Mouse (Mus musculus): ENCODE measurements around the gene Mphosph6. TPM values are rescaled to one million over a fixed set of nuclear protein-coding genes. Genes with fewer than 3 reads are reported as not detected.

Mphosph6 gene
- polyA plus RNA-seq, 1 experiment, result 10.2 TPM

DNA sequence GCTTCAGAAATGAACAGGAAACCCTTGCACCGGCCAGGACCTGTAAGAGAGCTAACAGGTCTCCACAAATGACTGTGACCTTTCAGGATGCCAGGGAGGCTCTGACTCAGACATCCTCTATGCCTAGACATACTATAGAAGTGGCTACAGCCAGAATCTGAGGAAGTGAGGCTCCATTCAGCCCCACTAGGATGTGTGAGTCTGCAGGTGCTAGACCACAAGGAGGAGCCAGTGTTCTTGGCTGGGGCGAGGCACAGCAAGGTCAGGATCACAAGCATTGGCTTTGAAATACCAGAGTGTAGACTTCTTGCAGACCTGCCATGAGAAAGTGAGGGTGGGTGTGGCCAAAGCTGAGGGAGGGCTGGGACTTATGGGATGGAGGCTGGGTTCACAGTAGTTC lies 29.1 kb downstream of the Mphosph6 start:
- Histone ChIP-seq H3K4me3 (replicated peaks; ENCODE audit: extremely low read depth, low read depth, low read length) (no peak overlapping the region), H3K4me1 (ENCODE audit: control insufficient read depth, insufficient read depth, low read length) (no peaks in the 10 kb centered on the region)
- WGBS, result 43% methylated on average over 2 of the region's 2 CpGs
- TF ChIP-seq POLR2A (IDR thresholded peaks at IDR 0.05; ENCODE audit: borderline replicate concordance, extremely low read depth, low read depth, low read length) (no peak), CTCF (IDR thresholded peaks at IDR 0.05; ENCODE audit: insufficient read depth, low read length) (peak; percentile 26; the same call in 1 of the 2 replicates)
- DNase-seq, result no peak

- Histone ChIP-seq H3K4me3 (replicated peaks; ENCODE audit: extremely low read depth, low read depth, low read length) (no peak overlapping the region), H3K4me1 (ENCODE audit: control insufficient read depth, insufficient read depth, low read length) (no peaks in the 10 kb centered on the region)
- DNase-seq, result peak; percentile 20
- WGBS, result 67% methylated on average over 2 of the region's 2 CpGs
- TF ChIP-seq CTCF (IDR thresholded peaks at IDR 0.05; ENCODE audit: insufficient read depth, low read length) (peak; percentile 65), POLR2A (IDR thresholded peaks at IDR 0.05; ENCODE audit: borderline replicate concordance, extremely low read depth, low read depth, low read length) (no peak)
Observed at GRCm38 (mm10) chr8:117772126-117772525, 29.6 kb downstream of the Mphosph6 start.

DNA sequence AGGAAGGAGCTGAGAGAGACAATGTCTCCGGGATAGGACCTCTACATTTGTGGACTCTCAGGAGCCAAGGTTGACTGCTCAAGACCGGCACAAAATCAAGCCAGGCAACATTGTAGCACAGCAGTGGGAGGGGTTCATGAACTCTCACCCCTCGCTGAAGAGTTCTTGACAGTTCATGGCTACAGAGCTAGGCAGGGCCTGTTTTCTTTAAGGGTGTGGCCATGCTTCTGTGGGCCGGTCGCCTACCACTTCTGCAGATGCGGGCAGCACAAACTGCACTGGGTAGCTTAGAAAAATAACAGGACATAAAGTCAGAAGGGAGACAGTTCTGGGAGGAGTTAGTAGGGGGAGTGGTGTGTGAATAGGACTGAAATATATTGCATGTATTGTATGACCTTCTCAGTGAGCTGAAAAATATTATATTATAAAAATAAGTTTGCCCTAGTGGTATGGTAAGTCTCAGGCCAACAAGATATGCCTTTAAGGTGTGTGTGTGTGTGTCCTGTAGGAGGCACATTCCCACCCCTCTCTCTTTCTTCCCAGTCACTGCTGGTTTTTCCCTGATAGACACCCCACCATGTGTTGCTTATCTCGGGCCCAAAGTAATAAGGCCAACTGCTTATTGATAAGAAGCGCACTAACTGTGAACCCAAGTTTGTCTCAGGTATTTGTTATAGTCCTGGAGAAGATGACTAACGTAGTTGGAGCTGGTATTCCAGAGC lies 30.5 kb downstream of the Mphosph6 start:
- DNase-seq, result no peak
- 63% methylated on average over 9 of the region's 9 CpGs for WGBS

GRCm38 (mm10) chr8:117768971-117769370 lies 32.8 kb downstream of the Mphosph6 start:
- no peak for DNase-seq
- no peak for TF ChIP-seq CTCF (IDR thresholded peaks at IDR 0.05; ENCODE audit: insufficient read depth, low read length)
- TF ChIP-seq POLR2A (IDR thresholded peaks at IDR 0.05; ENCODE audit: borderline replicate concordance, extremely low read depth, low read depth, low read length), result no peak
- WGBS, result 70% methylated on average over 7 of the region's 7 CpGs

More for the DNA sequence above, 30.5 kb downstream of the Mphosph6 start:
- no peaks in the 10 kb centered on the region for H3K4me1 ChIP-seq (ENCODE audit: control insufficient read depth, insufficient read depth, low read length)
- TF ChIP-seq POLR2A (IDR thresholded peaks at IDR 0.05; ENCODE audit: borderline replicate concordance, extremely low read depth, low read depth, low read length) (no peak), CTCF (IDR thresholded peaks at IDR 0.05; ENCODE audit: insufficient read depth, low read length) (no peak)
- H3K4me3 ChIP-seq (replicated peaks; ENCODE audit: extremely low read depth, low read depth, low read length), result no peak overlapping the region

DNA sequence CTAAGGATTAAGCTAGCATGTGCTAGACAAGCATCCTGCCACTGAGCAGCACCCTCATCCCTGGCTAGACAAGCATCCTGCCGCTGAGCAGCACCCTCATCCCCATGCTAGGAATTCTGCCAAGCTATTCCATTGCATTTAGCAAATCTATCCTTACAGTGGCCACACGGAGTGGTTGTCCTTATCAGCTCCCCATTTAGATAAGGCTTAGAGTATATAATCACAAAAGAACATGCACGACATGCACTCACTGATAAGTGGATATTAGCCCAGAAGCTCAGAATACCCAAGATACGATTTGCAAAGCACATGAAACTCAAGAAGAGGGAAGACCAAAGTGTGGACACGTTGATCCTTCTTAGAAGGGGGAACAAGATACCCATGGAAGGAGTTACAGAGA lies 35.8 kb downstream of the Mphosph6 start:
- 26% methylated on average over 5 of the region's 5 CpGs for WGBS
- Histone ChIP-seq H3K4me1 (ENCODE audit: control insufficient read depth, insufficient read depth, low read length) (no peaks in the 10 kb centered on the region), H3K4me3 (replicated peaks; ENCODE audit: extremely low read depth, low read depth, low read length) (no peak overlapping the region)
- TF ChIP-seq POLR2A (IDR thresholded peaks at IDR 0.05; ENCODE audit: borderline replicate concordance, extremely low read depth, low read depth, low read length), result no peak
- no peak for TF ChIP-seq CTCF (IDR thresholded peaks at IDR 0.05; ENCODE audit: insufficient read depth, low read length)
- no peak for DNase-seq

More at GRCm38 (mm10) chr8:117768971-117769370, 32.8 kb downstream of the Mphosph6 start:
- Histone ChIP-seq H3K4me3 (replicated peaks; ENCODE audit: extremely low read depth, low read depth, low read length) (no peak overlapping the region), H3K4me1 (ENCODE audit: control insufficient read depth, insufficient read depth, low read length) (no peaks in the 10 kb centered on the region)

DNA sequence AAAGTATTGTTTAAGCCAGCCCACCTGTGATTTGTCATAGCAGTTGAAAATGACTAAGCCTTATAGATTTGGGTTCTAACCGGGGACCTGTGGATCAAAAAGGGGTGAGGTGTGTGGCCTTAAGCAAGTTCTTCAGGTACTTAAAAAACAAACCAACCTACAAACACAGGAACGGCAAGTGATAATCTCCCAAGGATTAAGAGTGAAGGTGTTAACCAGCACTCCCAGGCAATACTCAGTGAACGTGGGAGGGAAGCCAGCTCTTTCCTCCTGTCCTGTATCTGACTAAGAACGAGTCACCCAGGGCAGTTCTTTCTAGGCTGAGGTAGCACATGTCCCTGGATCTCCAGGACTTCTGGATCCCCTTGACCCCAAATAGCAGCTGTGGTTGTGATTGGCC lies 37.1 kb downstream of the Mphosph6 start:
- 58% methylated on average over 4 of the region's 4 CpGs for WGBS
- no peak for TF ChIP-seq CTCF (IDR thresholded peaks at IDR 0.05; ENCODE audit: insufficient read depth, low read length)
- TF ChIP-seq POLR2A (IDR thresholded peaks at IDR 0.05; ENCODE audit: borderline replicate concordance, extremely low read depth, low read depth, low read length), result no peak
- H3K4me3 ChIP-seq (replicated peaks; ENCODE audit: extremely low read depth, low read depth, low read length), result no peak overlapping the region
- no peak for DNase-seq
- H3K4me1 ChIP-seq (ENCODE audit: control insufficient read depth, insufficient read depth, low read length), result no peaks in the 10 kb centered on the region

- WGBS, result 76% methylated on average over 6 of the region's 6 CpGs
- Histone ChIP-seq H3K4me3 (replicated peaks; ENCODE audit: extremely low read depth, low read depth, low read length) (no peak overlapping the region), H3K4me1 (ENCODE audit: control insufficient read depth, insufficient read depth, low read length) (no peaks in the 10 kb centered on the region)
- no peak for DNase-seq
- TF ChIP-seq POLR2A (IDR thresholded peaks at IDR 0.05; ENCODE audit: borderline replicate concordance, extremely low read depth, low read depth, low read length), result no peak
- TF ChIP-seq CTCF (IDR thresholded peaks at IDR 0.05; ENCODE audit: insufficient read depth, low read length), result no peak
Observed at GRCm38 (mm10) chr8:117762776-117763175, 39.0 kb downstream of the Mphosph6 start.

- no peak overlapping the region for H3K4me3 ChIP-seq (replicated peaks; ENCODE audit: extremely low read depth, low read depth, low read length)
- H3K4me1 ChIP-seq (ENCODE audit: control insufficient read depth, insufficient read depth, low read length), result no peaks in the 10 kb centered on the region
- no peak for DNase-seq
- 74% methylated on average over 11 of the region's 11 CpGs for WGBS
- TF ChIP-seq POLR2A (IDR thresholded peaks at IDR 0.05; ENCODE audit: borderline replicate concordance, extremely low read depth, low read depth, low read length) (no peak), CTCF (IDR thresholded peaks at IDR 0.05; ENCODE audit: insufficient read depth, low read length) (no peak)
Observed at GRCm38 (mm10) chr8:117757900-117758299, 43.8 kb downstream of the Mphosph6 start.

GRCm38 (mm10) chr8:117749436-117749835 lies 52.3 kb downstream of the Mphosph6 start:
- no peak overlapping the region for H3K4me3 ChIP-seq (replicated peaks; ENCODE audit: extremely low read depth, low read depth, low read length)
- no peak for DNase-seq
- H3K4me1 ChIP-seq (ENCODE audit: control insufficient read depth, insufficient read depth, low read length), result no peaks in the 10 kb centered on the region
- TF ChIP-seq POLR2A (IDR thresholded peaks at IDR 0.05; ENCODE audit: borderline replicate concordance, extremely low read depth, low read depth, low read length) (no peak), CTCF (IDR thresholded peaks at IDR 0.05; ENCODE audit: insufficient read depth, low read length) (no peak)
- 67% methylated on average over 2 of the region's 2 CpGs for WGBS

Measured in lung, adult 2 months (tissue).